Mouse (Mus musculus) B cell, adult 67 days (primary cell): ENCODE measurements around the gene Vmn1r10. TPM values are rescaled to one million over a fixed set of nuclear protein-coding genes. Genes with fewer than 3 reads are reported as not detected.

Experiments used
- total RNA-seq, 2 experiments: library from RNA; stranded (reverse); gene quantifications; 4 replicates each; pipeline ENCODE4 v1.2.4; 2023

Gene Vmn1r10
- total RNA-seq: not detected

GRCm38 (mm10) chr6:57109154-57109553, at the start of gene Vmn1r10:
TSS of gene Vmn1r10 (plus strand) at chr6:57109454.

GRCm38 (mm10) chr6:57066487-57066886, 42.8 kb upstream of the Vmn1r10 start, which contains the start of gene Vmn1r9:
TSS of gene Vmn1r9 (plus strand) at chr6:57066787.

GRCm38 (mm10) chr6:57133155-57133554, 23.9 kb downstream of the Vmn1r10 start, which contains the start of gene Vmn1r11:
TSS of gene Vmn1r11 (plus strand) at chr6:57133455.

GRCm38 (mm10) chr6:57156619-57157018, 47.4 kb downstream of the Vmn1r10 start, which contains the start of gene Vmn1r12:
TSS of gene Vmn1r12 (plus strand) at chr6:57156919.

Other genes with a start within 250 kb of the Vmn1r10 start
- gene Nt5c3, start 185.5 kb upstream of the Vmn1r10 start, total RNA-seq: 10 to 100 TPM; 52.5 to 61.9 TPM
- under 1 TPM in 1 of 2 experiments, not detected in 1; 0.70 TPM for gene Vmn1r4, start 185.4 kb upstream of the Vmn1r10 start, total RNA-seq
- not detected for gene Vmn1r5, start 139.2 kb upstream of the Vmn1r10 start, total RNA-seq
- gene Vmn1r6, start 112.2 kb upstream of the Vmn1r10 start, total RNA-seq: not detected
- not detected for gene Vmn1r7, start 84.1 kb upstream of the Vmn1r10 start, total RNA-seq
- gene Vmn1r8, start 77.2 kb upstream of the Vmn1r10 start, total RNA-seq: not detected
- not detected for gene Vmn1r9, start 42.7 kb upstream of the Vmn1r10 start, total RNA-seq
- gene Vmn1r11, start 24.0 kb downstream of the Vmn1r10 start, total RNA-seq: not detected
- gene Vmn1r12, start 47.5 kb downstream of the Vmn1r10 start, total RNA-seq: under 1 TPM in 1 of 2 experiments, not detected in 1; 0.09 TPM
- gene Vmn1r13, start 93.8 kb downstream of the Vmn1r10 start, total RNA-seq: not detected
- not detected for gene Vmn1r14, start 122.2 kb downstream of the Vmn1r10 start, total RNA-seq
- gene Vmn1r15, start 148.5 kb downstream of the Vmn1r10 start, total RNA-seq: not detected
- gene Vmn1r16, start 220.0 kb downstream of the Vmn1r10 start, total RNA-seq: not detected